Mouse (Mus musculus) large intestine, adult 2 months (tissue): ENCODE measurements around the gene Tmem39a. TPM values are rescaled to one million over a fixed set of nuclear protein-coding genes. Genes with fewer than 3 reads are reported as not detected.
A peak's percentile ranks its signal among the peaks of the same experiment; 100 is the strongest.

Experiments
- DNase-seq: peaks from one replicate; pipeline ENCODE4 v3.0.0-alpha.2; 2012; ENCODE audit warnings: low read depth, low spot score
- WGBS: fragments of 180-500 bp; shearing (Covaris S2); methylation state at CpG from one replicate; pipeline ENCODE4 v1.1.7; 2018; 5-methylcytosine and 5-hydroxymethylcytosine counted together
- polyA plus RNA-seq: library from polyadenylated mRNA; depleted of rRNA; stranded (reverse); fragments of >200 nt; gene quantifications from 2 replicates; pipeline ENCODE4 v1.2.3, GENCODE M21; 2012

The Tmem39a gene
- polyA plus RNA-seq, 1 experiment: 63.7 TPM

GRCm38 (mm10) chr16:38585186-38585585 is 26.7 kb downstream of the Tmem39a start:
- no peak for DNase-seq
- WGBS: 78% methylated on average over 5 of the region's 5 CpGs

- WGBS: 89% methylated on average over 5 of the region's 5 CpGs
- DNase-seq: no peak
Observed at GRCm38 (mm10) chr16:38587163-38587562, 28.7 kb downstream of the Tmem39a start.

- 94% methylated on average over 4 of the region's 4 CpGs for WGBS
Observed at GRCm38 (mm10) chr16:38587572-38587971, 29.1 kb downstream of the Tmem39a start.

GRCm38 (mm10) chr16:38591506-38591905 is 33.0 kb downstream of the Tmem39a start:
- DNase-seq: no peak
- WGBS: 76% methylated on average over 3 of the region's 3 CpGs

More at GRCm38 (mm10) chr16:38587572-38587971, 29.1 kb downstream of the Tmem39a start:
- no peak for DNase-seq

- DNase-seq: peak; percentile 6
- 45% methylated on average over 12 of the region's 12 CpGs for WGBS
Observed at GRCm38 (mm10) chr16:38592026-38592678, 33.7 kb downstream of the Tmem39a start.

- 96% methylated on average over 4 of the region's 4 CpGs for WGBS
Observed at GRCm38 (mm10) chr16:38592946-38593345, 34.4 kb downstream of the Tmem39a start.

GRCm38 (mm10) chr16:38594435-38594834 is 35.9 kb downstream of the Tmem39a start:
- no peak for DNase-seq
- WGBS: 93% methylated on average over 1 of the region's 1 CpGs

More at GRCm38 (mm10) chr16:38592946-38593345, 34.4 kb downstream of the Tmem39a start:
- DNase-seq: no peak

GRCm38 (mm10) chr16:38596099-38596498 is 37.6 kb downstream of the Tmem39a start:
- DNase-seq: no peak
- 65% methylated on average over 2 of the region's 2 CpGs for WGBS

GRCm38 (mm10) chr16:38596651-38597050 is 38.2 kb downstream of the Tmem39a start:
- 88% methylated on average over 2 of the region's 2 CpGs for WGBS
- DNase-seq: no peak

- DNase-seq: no peak
- 53% methylated on average over 11 of the region's 11 CpGs for WGBS
Observed at GRCm38 (mm10) chr16:38598986-38599680, 40.6 kb downstream of the Tmem39a start.

- 62% methylated on average over 11 of the region's 11 CpGs for WGBS
- DNase-seq: no peak
Observed at GRCm38 (mm10) chr16:38602989-38603804, 44.7 kb downstream of the Tmem39a start.

- DNase-seq: no peak
- WGBS: 89% methylated on average over 7 of the region's 7 CpGs
Observed at GRCm38 (mm10) chr16:38606509-38606908, 48.0 kb downstream of the Tmem39a start.

GRCm38 (mm10) chr16:38608687-38609086 is 50.2 kb downstream of the Tmem39a start:
- no peak for DNase-seq
- 83% methylated on average over 12 of the region's 12 CpGs for WGBS

- WGBS: 76% methylated on average over 18 of the region's 18 CpGs
- no peak for DNase-seq
Observed at GRCm38 (mm10) chr16:38609092-38609491, 50.6 kb downstream of the Tmem39a start.

- DNase-seq: no peak
- WGBS: 31% methylated on average over 5 of the region's 5 CpGs
Observed at GRCm38 (mm10) chr16:38612646-38613045, 54.1 kb downstream of the Tmem39a start.

- no peak for DNase-seq
- WGBS: 94% methylated on average over 6 of the region's 6 CpGs
Observed at GRCm38 (mm10) chr16:38613646-38614045, 55.1 kb downstream of the Tmem39a start.

- 94% methylated on average over 13 of the region's 13 CpGs for WGBS
- DNase-seq: no peak
Observed at GRCm38 (mm10) chr16:38617977-38618376, 59.5 kb downstream of the Tmem39a start.

GRCm38 (mm10) chr16:38619054-38619453 is 60.6 kb downstream of the Tmem39a start:
- WGBS: 20% methylated on average over 6 of the region's 6 CpGs
- peak; percentile 40 for DNase-seq

- WGBS: 89% methylated on average over 16 of the region's 16 CpGs
Observed at GRCm38 (mm10) chr16:38620696-38621450, 62.4 kb downstream of the Tmem39a start.

GRCm38 (mm10) chr16:38622283-38622682 is 63.8 kb downstream of the Tmem39a start:
- WGBS: 57% methylated on average over 2 of the region's 2 CpGs
- DNase-seq: no peak

More at GRCm38 (mm10) chr16:38620696-38621450, 62.4 kb downstream of the Tmem39a start:
- DNase-seq: no peak
